Mouse (Mus musculus): ENCODE measurements at regions not wholly inside any gene's neighbourhood (a gene's known extent, or its start where the extent isn't known, plus 50 kb on each side); places are given as distances from the start of the nearest gene placed in this dataset.

- no peak for DNase-seq
These were observed 282.1 kb upstream of the Rasa1 start for GRCm38 (mm10) chr13:85570886-85571527.

GRCm38 (mm10) chr13:85557821-85558220 lies 268.9 kb upstream of the Rasa1 start:
- DNase-seq, result no peak

- peak in 1 of 2 experiments; percentile 13 for DNase-seq
These were observed 267.3 kb upstream of the Rasa1 start for GRCm38 (mm10) chr13:85556101-85556853.

GRCm38 (mm10) chr13:85553072-85553471 lies 264.1 kb upstream of the Rasa1 start:
- no peak for DNase-seq

- peak in 1 of 2 experiments; percentile 53 for DNase-seq
These were observed 220.7 kb upstream of the Rasa1 start for GRCm38 (mm10) chr13:85509671-85510070.

- no peak for DNase-seq
These were observed 219.6 kb upstream of the Rasa1 start for GRCm38 (mm10) chr13:85508552-85508951.

GRCm38 (mm10) chr13:85507374-85508101 lies 218.6 kb upstream of the Rasa1 start:
- DNase-seq, result peak; percentile 56 to 76

GRCm38 (mm10) chr13:85506875-85507274 lies 217.9 kb upstream of the Rasa1 start:
- DNase-seq, result peak; percentile 57 to 77

GRCm38 (mm10) chr13:85506030-85506429 lies 217.1 kb upstream of the Rasa1 start:
- DNase-seq, result no peak

GRCm38 (mm10) chr13:85505046-85505445 lies 216.1 kb upstream of the Rasa1 start:
- DNase-seq, result no peak

- no peak for DNase-seq
These were observed 215.1 kb upstream of the Rasa1 start for GRCm38 (mm10) chr13:85504001-85504400.

GRCm38 (mm10) chr13:85498696-85499095 lies 209.8 kb upstream of the Rasa1 start:
- DNase-seq, result no peak

GRCm38 (mm10) chr13:85484790-85485189 lies 195.9 kb upstream of the Rasa1 start:
- DNase-seq, result no peak

- DNase-seq, result no peak
These were observed 194.4 kb upstream of the Rasa1 start for GRCm38 (mm10) chr13:85483348-85483747.

GRCm38 (mm10) chr13:85479405-85479804 lies 190.5 kb upstream of the Rasa1 start:
- no peak for DNase-seq

GRCm38 (mm10) chr13:85476274-85476846 lies 187.4 kb upstream of the Rasa1 start:
- no peak for DNase-seq

GRCm38 (mm10) chr13:85471340-85471739 lies 182.4 kb upstream of the Rasa1 start:
- DNase-seq, result no peak

- no peak for DNase-seq
These were observed 170.5 kb upstream of the Rasa1 start for GRCm38 (mm10) chr13:85459387-85459786.

GRCm38 (mm10) chr13:85458611-85459010 lies 169.7 kb upstream of the Rasa1 start:
- no peak for DNase-seq

GRCm38 (mm10) chr13:85439581-85439980 lies 150.7 kb upstream of the Rasa1 start:
- no peak for DNase-seq

- DNase-seq, result no peak
These were observed 148.9 kb upstream of the Rasa1 start for GRCm38 (mm10) chr13:85437875-85438274.

GRCm38 (mm10) chr13:85437009-85437408 lies 148.1 kb upstream of the Rasa1 start:
- DNase-seq, result no peak

GRCm38 (mm10) chr13:85436254-85436653 lies 147.3 kb upstream of the Rasa1 start:
- no peak for DNase-seq

Measured in thymus, adult 18-20 months (tissue).